Mouse (Mus musculus) ES-E14 (cell line): ENCODE measurements around the gene Cyp2c69.

Experiments used
- CHD2 ChIP-seq: IDR thresholded peaks from 2 replicates; pipeline ENCODE4 v1.6.1; 2014; ENCODE audit warnings: mild to moderate bottlenecking, low read depth, low read length, inconsistent platforms
- MAFK ChIP-seq: IDR thresholded peaks from 2 replicates; pipeline ENCODE4 v1.6.1; 2014; ENCODE audit warnings: mild to moderate bottlenecking, low read depth, low read length, inconsistent platforms; ENCODE audit not compliant: insufficient read depth

DNA sequence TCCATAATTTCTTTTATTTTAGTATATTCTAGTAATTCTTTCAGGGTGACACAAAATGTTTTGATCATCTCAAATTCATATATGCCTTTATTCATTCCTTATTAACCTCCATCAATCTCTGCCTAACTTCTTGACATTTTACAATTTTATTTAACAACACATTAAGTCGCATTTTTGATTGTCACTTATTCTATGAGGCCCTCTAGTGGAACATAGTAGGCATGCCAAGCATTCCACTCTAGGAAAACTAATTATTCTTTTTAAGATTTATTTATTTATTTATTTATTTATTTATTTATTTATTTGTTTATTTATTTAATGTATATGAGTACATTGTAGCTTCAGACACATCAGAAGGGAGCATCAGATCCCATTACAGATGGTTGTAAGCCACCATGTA is 43.4 kb upstream of the Cyp2c69 start:
- TF ChIP-seq CHD2 (no peak), MAFK (no peak)
